Mouse (Mus musculus) kidney, embryonic 16.5 days (tissue): ENCODE results near the gene Shisa9. TPM values are rescaled to one million over a fixed set of nuclear protein-coding genes. Genes with fewer than 3 reads are reported as not detected.

ENCODE experiments used
- polyA plus RNA-seq: library from polyadenylated mRNA; unstranded; fragments of >200 nt; fragmentation: Nextera tagmentation; extraction: Ambion mirVana; gene quantifications from 2 replicates; pipeline ENCODE4 v1.2.1, GENCODE M21; 2015

The Shisa9 gene
- polyA plus RNA-seq, 1 experiment from 2014 or later, result 0.34 TPM

Other genes with a start within 250 kb of the Shisa9 start
- gene Cpped1, start 74.7 kb upstream of the Shisa9 start, polyA plus RNA-seq, result 32.2 and 33.5 TPM in 2 replicates